Mouse (Mus musculus): ENCODE measurements around the gene Mtmr12. TPM values are rescaled to one million over a fixed set of nuclear protein-coding genes. Genes with fewer than 3 reads are reported as not detected.
"Not testable (repeated sequence)": the region's sequence is repeated elsewhere in the genome, so short reads cannot be mapped to it uniquely, and the experiment has no call there.

Gene Mtmr12
- total RNA-seq, 4 experiments from 2014 or later = 56.7 to 62.5 (median 59.0) TPM

- DNase-seq (ENCODE audit: low spot score in 2 of 2) = peak; percentile 86
These were observed 6.7 kb downstream of the Mtmr12 start for GRCm38 (mm10) chr15:12211577-12211976.

GRCm38 (mm10) chr15:12212266-12212665 is 7.4 kb downstream of the Mtmr12 start:
- DNase-seq (ENCODE audit: low spot score in 2 of 2) = no peak

- DNase-seq (ENCODE audit: low spot score in 2 of 2) = no peak
These were observed 9.9 kb downstream of the Mtmr12 start for GRCm38 (mm10) chr15:12214531-12215414.

- DNase-seq (ENCODE audit: low spot score in 2 of 2) = peak; percentile 84 to 90
These were observed 10.5 kb downstream of the Mtmr12 start for GRCm38 (mm10) chr15:12215415-12215718.

GRCm38 (mm10) chr15:12216119-12216518 is 11.3 kb downstream of the Mtmr12 start:
- no peak for DNase-seq (ENCODE audit: low spot score in 2 of 2)

GRCm38 (mm10) chr15:12216798-12217197 is 12.0 kb downstream of the Mtmr12 start:
- DNase-seq (ENCODE audit: low spot score in 2 of 2) = no peak

GRCm38 (mm10) chr15:12217332-12217731 is 12.5 kb downstream of the Mtmr12 start:
- DNase-seq (ENCODE audit: low spot score in 2 of 2) = not testable (repeated sequence)

- no peak for DNase-seq (ENCODE audit: low spot score in 2 of 2)
These were observed 13.0 kb downstream of the Mtmr12 start for GRCm38 (mm10) chr15:12217849-12218248.

- no peak for DNase-seq (ENCODE audit: low spot score in 2 of 2)
These were observed 14.0 kb downstream of the Mtmr12 start for GRCm38 (mm10) chr15:12218583-12219382.

- DNase-seq (ENCODE audit: low spot score in 2 of 2) = no peak
These were observed 16.3 kb downstream of the Mtmr12 start for GRCm38 (mm10) chr15:12221131-12221530.

GRCm38 (mm10) chr15:12222564-12223302 is 17.9 kb downstream of the Mtmr12 start:
- DNase-seq (ENCODE audit: low spot score in 2 of 2) = no peak

GRCm38 (mm10) chr15:12223393-12223792 is 18.6 kb downstream of the Mtmr12 start:
- DNase-seq (ENCODE audit: low spot score in 2 of 2) = no peak

- DNase-seq (ENCODE audit: low spot score in 2 of 2) = no peak
These were observed 19.4 kb downstream of the Mtmr12 start for GRCm38 (mm10) chr15:12224239-12224638.

GRCm38 (mm10) chr15:12225062-12225461 is 20.2 kb downstream of the Mtmr12 start:
- no peak for DNase-seq (ENCODE audit: low spot score in 2 of 2)

GRCm38 (mm10) chr15:12226908-12227307 is 22.1 kb downstream of the Mtmr12 start:
- DNase-seq (ENCODE audit: low spot score in 2 of 2) = no peak

- no peak for DNase-seq (ENCODE audit: low spot score in 2 of 2)
These were observed 22.5 kb downstream of the Mtmr12 start for GRCm38 (mm10) chr15:12227355-12227754.

- DNase-seq (ENCODE audit: low spot score in 2 of 2) = no peak
These were observed 24.9 kb downstream of the Mtmr12 start for GRCm38 (mm10) chr15:12229603-12230242.

GRCm38 (mm10) chr15:12230243-12230935 is 25.6 kb downstream of the Mtmr12 start:
- DNase-seq (ENCODE audit: low spot score in 2 of 2) = no peak

- no peak for DNase-seq (ENCODE audit: low spot score in 2 of 2)
These were observed 26.6 kb downstream of the Mtmr12 start for GRCm38 (mm10) chr15:12231462-12231861.

- DNase-seq (ENCODE audit: low spot score in 2 of 2) = no peak
These were observed 27.6 kb downstream of the Mtmr12 start for GRCm38 (mm10) chr15:12232429-12232828.

GRCm38 (mm10) chr15:12233021-12233420 is 28.2 kb downstream of the Mtmr12 start:
- DNase-seq (ENCODE audit: low spot score in 2 of 2) = no peak

All from layer of hippocampus, adult 8-10 months (tissue).